In the genomic region with DNA sequence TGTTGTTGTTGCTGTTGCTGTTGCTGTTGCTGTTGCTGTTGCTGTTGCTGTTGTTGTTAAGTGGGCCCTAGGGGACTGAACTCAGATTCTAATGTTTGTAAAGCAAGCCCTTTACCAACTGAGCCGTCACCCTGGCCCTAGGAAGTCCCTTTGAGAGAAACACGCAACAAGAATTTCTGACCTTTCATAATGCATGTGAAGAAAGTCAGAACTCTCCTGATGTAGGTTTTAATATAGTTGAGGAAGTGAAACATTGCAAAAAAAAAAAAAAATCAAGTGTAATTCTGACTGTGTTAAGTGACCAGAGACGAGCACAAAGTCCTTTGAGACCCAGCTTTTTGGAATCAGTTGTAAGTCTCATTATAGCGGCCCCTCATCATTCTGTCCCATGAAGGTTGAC, we compare ENCODE assay signal across 22 mouse cellular contexts. TPM values are rescaled to one million over a fixed set of nuclear protein-coding genes. Genes with fewer than 3 reads are reported as not detected.
DNase-seq lines count a peak whose midpoint lies in the region; ATAC-seq and TF ChIP-seq lines count a peak whose summit lies in the region.
"Had no signal": no experiment of that assay in that cellular context is flagged by ENCODE, and none has a peak within 500 bp of the region (broad histone marks: within the 10 kb centered on the region; RNA-seq: fewer than 3 reads in every experiment).

No protein-coding gene starts in this region.

- no peak for TF ChIP-seq CTCF in forebrain, postnatal 0 days (IDR thresholded peaks at IDR 0.05; ENCODE audit: low read depth)
- TF ChIP-seq CTCF in thymus, adult 2 months (IDR thresholded peaks at IDR 0.05; ENCODE audit: borderline replicate concordance, control insufficient read depth, extremely low read depth, insufficient read depth, low read length, poor library complexity): no peak

- 82% methylated on average over 4 of the region's 4 CpGs for WGBS in forebrain, embryonic 15.5 days
- 75% methylated on average over 4 of the region's 4 CpGs for WGBS in forebrain, postnatal 0 days
- 60% methylated on average over 4 of the region's 4 CpGs for WGBS in kidney, embryonic 16.5 days
- 87% methylated on average over 4 of the region's 4 CpGs for WGBS in thymus, adult 2 months

- no peak overlapping the region for H3K27ac ChIP-seq in forebrain, embryonic 15.5 days (replicated peaks)
- no peak overlapping the region for H3K27ac ChIP-seq in forebrain, postnatal 0 days (ENCODE audit: low read depth, low read length)
- peak overlapping the region; percentile 1; the same call in 1 of the 2 replicates for H3K27ac ChIP-seq in kidney, embryonic 16.5 days (ENCODE audit: low read length)
- H3K27ac ChIP-seq in thymus, adult 2 months (ENCODE audit: control insufficient read depth, insufficient read depth, low read length): peak overlapping the region; percentile 44; the same call in 1 of the 2 replicates
- H3K27ac ChIP-seq: neural tube, embryonic 12.5 days; stomach, postnatal 0 days had no signal

- H3K36me3 ChIP-seq in forebrain, embryonic 15.5 days: no peaks in the 10 kb centered on the region
- no peaks in the 10 kb centered on the region for H3K36me3 ChIP-seq in forebrain, postnatal 0 days (ENCODE audit: insufficient read depth)
- no peaks in the 10 kb centered on the region for H3K36me3 ChIP-seq in kidney, embryonic 16.5 days (ENCODE audit: insufficient read depth, low read length)
- H3K36me3 ChIP-seq in thymus, adult 2 months (ENCODE audit: control insufficient read depth, insufficient read depth, low read length): no peaks in the 10 kb centered on the region
- H3K36me3 ChIP-seq: heart, embryonic 12.5 days; midbrain, embryonic 10.5 days; neural tube, embryonic 12.5 days had no signal

- DNase-seq in forebrain, postnatal 0 days: no peak
- no peak for DNase-seq in kidney, adult 9 months
- no peak for DNase-seq in thymus, adult 2 months
- DNase-seq in thymus, postnatal 25 days: no peak
- no peak for DNase-seq in left cerebral cortex, adult 18-20 months (ENCODE audit: low spot score in 2 of 2)
- DNase-seq in cerebellum, postnatal 25 days: no peak
- DNase-seq: thymus, postnatal 14 days had no signal

- no peak for TF ChIP-seq POLR2A in thymus, adult 2 months (IDR thresholded peaks at IDR 0.05; ENCODE audit: control insufficient read depth, extremely low read depth, insufficient read depth, low read length, poor library complexity)

- H3K4me2 ChIP-seq in forebrain, embryonic 15.5 days (replicated peaks): no peak overlapping the region
- no peak overlapping the region for H3K4me2 ChIP-seq in forebrain, postnatal 0 days (ENCODE audit: low read depth)
- no peak overlapping the region for H3K4me2 ChIP-seq in kidney, embryonic 16.5 days (replicated peaks; ENCODE audit: low read depth, low read length)
- H3K4me2 ChIP-seq: heart, embryonic 12.5 days; neural tube, embryonic 12.5 days had no signal

- H3K9ac ChIP-seq in forebrain, embryonic 15.5 days (replicated peaks): no peak overlapping the region
- no peak overlapping the region for H3K9ac ChIP-seq in forebrain, postnatal 0 days
- H3K9ac ChIP-seq in kidney, embryonic 16.5 days (replicated peaks; ENCODE audit: low read length): no peak overlapping the region
- H3K9ac ChIP-seq: heart, embryonic 12.5 days; neural tube, embryonic 12.5 days had no signal

- no peaks in the 10 kb centered on the region for H3K27me3 ChIP-seq in forebrain, embryonic 15.5 days
- H3K27me3 ChIP-seq in forebrain, postnatal 0 days (ENCODE audit: insufficient read depth, low read length): no peaks in the 10 kb centered on the region
- no peaks in the 10 kb centered on the region for H3K27me3 ChIP-seq in kidney, embryonic 16.5 days (ENCODE audit: insufficient read depth, low read length)
- no peaks in the 10 kb centered on the region for H3K27me3 ChIP-seq in thymus, adult 2 months (ENCODE audit: control insufficient read depth, insufficient read depth, low read length)
- H3K27me3 ChIP-seq: heart, embryonic 12.5 days; neural tube, embryonic 12.5 days had no signal

- ATAC-seq in forebrain, embryonic 15.5 days (replicated peaks): peak; percentile 26; the same call in 1 of the 2 replicates
- ATAC-seq in forebrain, postnatal 0 days: no peak
- ATAC-seq in kidney, embryonic 16.5 days (ENCODE audit: low FRiP score, low TSS enrichment): no peak

- H3K4me1 ChIP-seq in forebrain, embryonic 15.5 days: 0 out of 2 replicates have a peak, but pooled peaks cover 5% of the 10 kb centered on the region
- no peaks in the 10 kb centered on the region for H3K4me1 ChIP-seq in forebrain, postnatal 0 days (ENCODE audit: insufficient read depth)
- peaks cover 28% of the 10 kb centered on the region for H3K4me1 ChIP-seq in kidney, embryonic 16.5 days (ENCODE audit: insufficient read depth, low read length)
- no peaks in the 10 kb centered on the region for H3K4me1 ChIP-seq in thymus, adult 2 months (replicated peaks; ENCODE audit: control insufficient read depth, insufficient read depth, low read length)

- H3K9me3 ChIP-seq in forebrain, embryonic 15.5 days: no peaks in the 10 kb centered on the region
- peaks cover 3% of the 10 kb centered on the region; the same call in 1 of the 2 replicates for H3K9me3 ChIP-seq in forebrain, postnatal 0 days (ENCODE audit: low read length)
- H3K9me3 ChIP-seq in kidney, embryonic 16.5 days (ENCODE audit: low read length): peaks cover under 1% of the 10 kb centered on the region
- H3K9me3 ChIP-seq: heart, embryonic 12.5 days; midbrain, embryonic 10.5 days; neural tube, embryonic 12.5 days had no signal

- H3K4me3 ChIP-seq in forebrain, embryonic 15.5 days: no peak overlapping the region
- no peak overlapping the region for H3K4me3 ChIP-seq in forebrain, postnatal 0 days (ENCODE audit: low read depth, low read length)
- H3K4me3 ChIP-seq in kidney, embryonic 16.5 days (ENCODE audit: low read length): no peak overlapping the region
- no peak overlapping the region for H3K4me3 ChIP-seq in thymus, adult 2 months (ENCODE audit: control insufficient read depth, insufficient read depth, low read length)
- H3K4me3 ChIP-seq: heart, embryonic 12.5 days; midbrain, embryonic 10.5 days; neural tube, embryonic 12.5 days had no signal

RNA-seq across cellular contexts. Expression of gene Pla2g7, which starts 10.8 kb away (rescaled TPM):
- polyA plus RNA-seq in forebrain, embryonic 15.5 days (2015; fragmentation: Nextera tagmentation; extraction: Ambion mirVana): 8.0 and 9.0 TPM in 2 replicates
- 26.8 and 33.7 TPM in 2 replicates for total RNA-seq in forebrain, postnatal 0 days (2014; rRNA removed)
- polyA plus RNA-seq in forebrain, postnatal 0 days (2015; fragmentation: Nextera tagmentation; extraction: Ambion mirVana): 33.0 and 76.9 TPM in 2 replicates
- polyA plus RNA-seq in kidney, embryonic 16.5 days (2015; fragmentation: Nextera tagmentation; extraction: Ambion mirVana): 75.4 and 76.4 TPM in 2 replicates
- 6.7 and 9.0 TPM in 2 replicates for polyA plus RNA-seq in thymus, adult 2 months (2012; rRNA removed)
- total RNA-seq in left cerebral cortex, adult 18-20 months (2021): 10 to 100 TPM; 83.5 to 85.2 TPM

RNA-seq across cellular contexts. Expression of gene Ankrd66, which starts 13.7 kb away (rescaled TPM):
- polyA plus RNA-seq in forebrain, embryonic 15.5 days (2015; fragmentation: Nextera tagmentation; extraction: Ambion mirVana): 0.19 and 0.47 TPM in 2 replicates
- total RNA-seq in forebrain, postnatal 0 days (2014; rRNA removed): 0.77 TPM in 1 of 2 replicates, not detected in the other
- polyA plus RNA-seq in forebrain, postnatal 0 days (2015; fragmentation: Nextera tagmentation; extraction: Ambion mirVana): 1.0 and 1.2 TPM in 2 replicates
- polyA plus RNA-seq in kidney, embryonic 16.5 days (2015; fragmentation: Nextera tagmentation; extraction: Ambion mirVana): 0.47 TPM in 1 of 2 replicates, not detected in the other
- not detected in 2 replicates for polyA plus RNA-seq in thymus, adult 2 months (2012; rRNA removed)
- under 1 TPM in 1 of 2 experiments, not detected in 1; 0.35 TPM for total RNA-seq in left cerebral cortex, adult 18-20 months (2021)
- total RNA-seq: adrenal gland, postnatal 10 days; common myeloid progenitor, adult 5-6 weeks; gastrocnemius, postnatal 4 days; heart, postnatal 36 days; left cerebral cortex, postnatal 10 days had no signal
- polyA plus RNA-seq: heart, embryonic 12.5 days; neural tube, embryonic 12.5 days; stomach, postnatal 0 days had no signal

RNA-seq across cellular contexts. Expression of gene Mep1a, which starts 54.5 kb away (rescaled TPM):
- 0.11 TPM in 1 of 2 replicates, not detected in the other for polyA plus RNA-seq in forebrain, embryonic 15.5 days (2015; fragmentation: Nextera tagmentation; extraction: Ambion mirVana)
- 0.08 TPM in 1 of 2 replicates, not detected in the other for total RNA-seq in forebrain, postnatal 0 days (2014; rRNA removed)
- polyA plus RNA-seq in forebrain, postnatal 0 days (2015; fragmentation: Nextera tagmentation; extraction: Ambion mirVana): 0.15 TPM in 1 of 2 replicates, not detected in the other
- 63.4 and 71.3 TPM in 2 replicates for polyA plus RNA-seq in kidney, embryonic 16.5 days (2015; fragmentation: Nextera tagmentation; extraction: Ambion mirVana)
- polyA plus RNA-seq in thymus, adult 2 months (2012; rRNA removed): 1.0 and 1.7 TPM in 2 replicates
- total RNA-seq in left cerebral cortex, adult 18-20 months (2021): not detected
- total RNA-seq: common myeloid progenitor, adult 5-6 weeks; gastrocnemius, postnatal 4 days; heart, postnatal 36 days; layer of hippocampus, postnatal 10 days had no signal
- polyA plus RNA-seq: cerebellum, adult 2 months; embryonic facial prominence, embryonic 11.5 days; heart, embryonic 12.5 days; lung, postnatal 0 days; midbrain, embryonic 10.5 days; neural tube, embryonic 12.5 days had no signal

Comparison
In these comparisons a context has a peak if more than half of its experiments do, and no peak if none do; other contexts are left out.
1. H3K27ac ChIP-seq: peak in kidney, embryonic 16.5 days (single experiment) and thymus, adult 2 months (single experiment); none in forebrain, embryonic 15.5 days (single experiment) and forebrain, postnatal 0 days (single experiment).
2. RNA of gene Mep1a, which starts 54.5 kb away (polyA plus RNA-seq): 63.4 to 71.3 TPM in kidney, embryonic 16.5 days; 1.0 to 1.7 TPM in thymus, adult 2 months, 0.15 TPM in forebrain, postnatal 0 days and 0.11 TPM in forebrain, embryonic 15.5 days; every median in the first group is over 10 times any median in the second.